Mouse (Mus musculus) lung, embryonic 16.5 days (tissue): ENCODE measurements around the gene Neurod2. TPM values are rescaled to one million over a fixed set of nuclear protein-coding genes. Genes with fewer than 3 reads are reported as not detected.
A peak's percentile ranks its signal among the peaks of the same experiment; 100 is the strongest.

ENCODE experiments used
- ATAC-seq: fragments of 200-750 bp; cut with Nextera tagmentation; 2 replicates; pipeline ENCODE4 v1.8.0; 2017; ENCODE audit warnings: low read depth, mild to moderate bottlenecking, moderate library complexity
- H3K27ac ChIP-seq: fragments of 300-500 bp; sonication (generic); 2 replicates; pipeline ENCODE4 v1.5.1; 2014; ENCODE audit warnings: mild to moderate bottlenecking, control low read depth, low read length
- H3K27me3 ChIP-seq: fragments of 300-500 bp; sonication (generic); 2 replicates; pipeline ENCODE4 v1.6.1; 2014; ENCODE audit warnings: low read depth, low read length, mixed read lengths; ENCODE audit not compliant: control insufficient read depth, insufficient read depth
- H3K36me3 ChIP-seq: fragments of 300-500 bp; sonication (generic); 2 replicates; pipeline ENCODE4 v1.6.1; 2014; ENCODE audit warnings: low read length; ENCODE audit not compliant: control insufficient read depth, insufficient read depth
- H3K4me1 ChIP-seq: fragments of 300-500 bp; sonication (generic); replicated peaks from 2 replicates; pipeline ENCODE4 v1.6.1; 2014; ENCODE audit warnings: low read length, mixed read lengths; ENCODE audit not compliant: control insufficient read depth, insufficient read depth
- H3K4me2 ChIP-seq: fragments of 300-500 bp; sonication (generic); 2 replicates; pipeline ENCODE4 v1.6.1; 2014; ENCODE audit warnings: low read depth, low read length, control low read depth
- H3K4me3 ChIP-seq: fragments of 300-500 bp; sonication (generic); 2 replicates; pipeline ENCODE4 v1.5.1; 2014; ENCODE audit warnings: mild to moderate bottlenecking, low read length, control low read depth
- H3K9ac ChIP-seq: fragments of 300-500 bp; sonication (generic); 2 replicates; pipeline ENCODE4 v1.6.1; 2014; ENCODE audit warnings: low read length, control low read depth
- H3K9me3 ChIP-seq: fragments of 300-500 bp; sonication (generic); 2 replicates; pipeline ENCODE4 v1.6.1; 2016; ENCODE audit warnings: low read length; ENCODE audit not compliant: control insufficient read depth
- whole genome bisulfite sequencing: fragments of 180-500 bp; shearing (Covaris S2); extraction: QIAGEN DNeasy Blood & Tissue Kit; methylation state at CpG from one replicate; pipeline ENCODE4 v1.1.7; 2014; 5-methylcytosine and 5-hydroxymethylcytosine counted together
- polyA plus RNA-seq: library from polyadenylated mRNA; unstranded; fragments of >200 nt; fragmentation: Nextera tagmentation; extraction: Ambion mirVana; gene quantifications from 2 replicates; pipeline ENCODE4 v1.2.1, GENCODE M21; 2015

The Neurod2 gene
- polyA plus RNA-seq, 1 experiment from 2014 or later = not detected

DNA sequence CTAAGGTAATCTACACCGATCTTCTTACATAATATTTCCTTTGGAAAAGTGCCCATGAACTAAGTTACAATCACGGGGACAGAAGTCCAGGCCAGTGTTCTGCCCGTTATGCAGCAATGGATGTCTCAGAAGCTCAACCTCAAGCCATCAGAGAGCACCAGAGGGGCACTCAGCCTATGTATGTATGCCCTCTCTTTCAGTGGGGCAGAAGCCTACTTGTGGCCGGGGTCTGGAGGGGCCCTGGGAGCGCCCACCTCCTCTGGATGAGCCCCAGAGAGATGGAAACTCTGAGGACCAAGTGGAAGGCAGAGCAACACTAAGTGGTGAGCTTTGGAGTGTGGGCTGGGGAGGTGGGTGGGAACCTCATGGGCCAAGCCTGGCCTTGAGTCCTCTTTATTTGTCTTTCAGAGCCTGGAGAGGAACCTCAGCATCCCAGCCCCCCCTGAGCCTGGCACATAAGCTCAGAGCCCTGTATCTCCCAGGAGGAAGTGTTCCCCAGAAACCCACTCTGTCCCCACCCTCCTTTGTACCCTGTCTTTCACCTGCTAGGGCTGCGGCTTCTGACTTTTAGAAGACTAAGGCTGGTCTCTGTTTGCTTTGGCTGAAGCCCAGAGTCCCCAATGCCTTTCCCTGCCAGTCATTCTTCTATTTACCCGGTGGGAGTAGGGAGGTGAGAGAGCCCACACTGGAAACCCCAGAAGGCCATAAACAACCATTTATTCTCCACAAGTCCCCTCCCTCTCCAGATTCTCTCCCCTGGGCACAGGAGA is 27.4 kb upstream of the Neurod2 start:
- Histone ChIP-seq H3K4me2 (peak overlapping the region; percentile 77; the same call in 1 of the 2 replicates), H3K27me3 (peaks cover 3% of the 10 kb centered on the region; the same call in 1 of the 2 replicates), H3K4me1 (peaks cover 43% of the 10 kb centered on the region), H3K9me3 (no peaks in the 10 kb centered on the region), H3K4me3 (no peak overlapping the region), H3K27ac (peak overlapping the region; percentile 94), H3K36me3 (no peaks in the 10 kb centered on the region), H3K9ac (peak overlapping the region; percentile 66; the same call in 1 of the 2 replicates)
- WGBS = 54% methylated on average over 7 of the region's 7 CpGs
- ATAC-seq = peak; percentile 21

DNA sequence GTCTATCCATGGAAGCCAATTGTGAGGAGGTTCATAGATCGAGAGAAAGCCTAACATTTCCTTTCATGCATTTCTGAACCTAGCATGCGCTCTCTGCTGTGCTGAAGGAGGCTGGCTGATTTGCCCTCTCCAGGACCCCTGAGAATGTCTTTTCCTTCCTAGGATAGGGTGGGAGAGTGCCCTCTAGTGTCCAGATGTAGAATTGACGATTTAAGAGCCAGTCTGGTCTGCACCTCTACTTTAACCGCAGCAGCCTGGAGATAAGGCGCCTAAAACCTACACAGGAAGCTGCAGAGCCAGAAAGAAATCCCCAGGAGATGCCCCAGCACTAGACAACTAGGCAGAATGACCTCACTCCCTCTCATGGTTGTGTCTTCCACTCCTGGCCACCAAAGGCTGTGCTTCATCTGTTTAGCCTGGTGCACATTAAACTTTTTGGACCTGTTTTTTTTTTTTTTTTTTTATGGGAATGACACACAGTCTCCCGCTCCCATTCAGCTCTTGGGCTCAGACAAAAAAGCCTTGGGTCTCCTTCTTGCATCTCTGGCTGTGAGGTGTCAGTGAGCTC is 26.4 kb upstream of the Neurod2 start:
- Histone ChIP-seq H3K9ac (no peak overlapping the region), H3K4me2 (no peak overlapping the region), H3K4me1 (peaks cover 43% of the 10 kb centered on the region), H3K4me3 (no peak overlapping the region), H3K27me3 (peaks cover 12% of the 10 kb centered on the region), H3K36me3 (no peaks in the 10 kb centered on the region), H3K27ac (peak overlapping the region; percentile 94), H3K9me3 (no peaks in the 10 kb centered on the region)
- ATAC-seq = no peak
- WGBS = 7% methylated on average over 6 of the region's 6 CpGs

DNA sequence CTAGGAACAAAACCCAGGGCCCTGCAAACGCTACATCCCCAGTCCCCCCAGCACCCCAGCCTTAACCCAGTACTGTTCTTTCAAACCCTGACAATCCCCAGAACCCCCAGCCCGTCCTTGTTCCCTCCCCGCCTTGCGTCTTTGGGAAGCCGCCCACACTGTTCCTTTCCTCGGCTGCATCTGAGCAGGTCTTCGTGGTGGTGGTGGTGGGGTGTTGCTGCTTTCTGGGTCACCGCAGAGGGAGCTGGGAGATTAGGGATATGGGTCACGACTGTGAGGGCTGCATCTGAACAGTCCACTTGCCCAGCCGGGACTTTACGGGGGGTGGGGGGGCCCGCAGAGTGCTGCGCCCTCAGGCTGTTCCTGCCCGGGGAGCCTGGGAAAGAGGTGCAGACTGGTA is 25.0 kb upstream of the Neurod2 start:
- Histone ChIP-seq H3K4me1 (peaks cover 35% of the 10 kb centered on the region), H3K4me2 (no peak overlapping the region), H3K4me3 (no peak overlapping the region), H3K27ac (no peak overlapping the region), H3K27me3 (peaks cover 26% of the 10 kb centered on the region), H3K36me3 (no peaks in the 10 kb centered on the region), H3K9ac (no peak overlapping the region), H3K9me3 (no peaks in the 10 kb centered on the region)
- no peak for ATAC-seq
- 65% methylated on average over 14 of the region's 14 CpGs for whole genome bisulfite sequencing

DNA sequence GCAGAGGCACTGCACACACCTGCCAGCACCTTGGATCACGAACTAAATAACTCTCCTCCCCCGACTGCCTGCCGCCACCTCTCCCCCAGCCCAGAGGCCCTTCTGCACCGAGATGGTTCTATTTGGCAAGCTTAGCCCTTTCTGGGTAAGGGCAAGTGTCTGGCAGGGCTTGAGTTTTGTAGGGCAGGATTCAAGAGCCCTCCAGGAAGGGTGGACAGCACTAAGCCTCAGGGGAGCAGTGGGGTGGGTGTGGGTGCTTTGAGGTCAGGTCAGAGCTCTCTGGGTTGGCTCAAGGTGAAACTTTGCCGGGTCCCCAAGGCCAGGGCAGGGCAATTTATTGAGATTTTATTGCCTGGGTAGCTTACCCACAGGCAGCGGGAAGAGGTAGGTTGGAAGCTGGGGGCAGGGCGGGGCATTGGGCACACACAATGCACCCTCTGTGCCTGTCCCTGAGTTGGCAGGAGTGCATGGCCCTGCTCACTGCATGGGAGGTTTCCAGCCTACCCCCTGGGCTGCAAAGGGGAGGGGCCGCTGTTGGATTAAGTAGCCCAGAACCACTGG is 24.3 kb upstream of the Neurod2 start:
- Histone ChIP-seq H3K9ac (no peak overlapping the region), H3K9me3 (no peaks in the 10 kb centered on the region), H3K36me3 (no peaks in the 10 kb centered on the region), H3K4me3 (no peak overlapping the region), H3K4me1 (peaks cover 28% of the 10 kb centered on the region), H3K27ac (peak overlapping the region; percentile 45; the same call in 1 of the 2 replicates), H3K27me3 (peaks cover 33% of the 10 kb centered on the region), H3K4me2 (no peak overlapping the region)
- ATAC-seq = peak; percentile 4; the same call in 1 of the 2 replicates
- 29% methylated on average over 8 of the region's 8 CpGs for WGBS

DNA sequence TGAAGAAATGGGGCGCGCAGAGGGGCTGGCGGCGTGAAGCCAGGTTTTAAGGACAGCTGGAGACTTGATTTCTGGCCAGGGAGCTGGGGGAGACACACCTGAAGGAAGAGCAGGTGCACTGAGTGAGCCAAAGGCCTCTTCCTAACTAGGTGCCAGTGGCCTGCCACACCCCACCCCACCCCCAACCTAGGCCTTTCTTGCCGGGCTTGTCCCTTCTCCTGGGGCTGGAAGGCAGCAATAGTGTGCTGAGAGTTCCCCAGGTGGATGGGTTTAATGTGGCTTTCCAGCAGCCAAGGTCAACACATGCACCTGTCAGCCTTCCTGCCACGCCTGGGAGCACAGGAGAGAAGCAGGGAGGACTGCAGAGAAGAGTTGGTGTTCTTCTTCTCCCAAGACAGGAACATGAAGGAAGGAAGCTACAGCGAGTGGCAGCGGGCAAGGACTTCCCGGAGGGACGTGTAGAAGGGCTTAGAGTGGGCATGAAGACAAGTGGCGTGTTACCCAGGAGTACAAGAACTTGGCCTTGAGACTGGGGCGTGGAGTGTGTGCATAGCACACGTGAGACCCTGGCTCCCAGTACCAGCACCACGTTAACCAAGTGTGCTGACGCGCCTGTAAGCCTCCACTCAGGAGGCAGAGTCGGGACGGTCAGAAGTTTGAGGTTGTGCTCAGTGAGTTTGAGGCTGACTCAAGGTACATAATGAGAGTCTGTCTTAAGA is 23.0 kb upstream of the Neurod2 start:
- H3K27me3 ChIP-seq = peaks cover 46% of the 10 kb centered on the region
- ATAC-seq = no peak
- WGBS = 68% methylated on average over 18 of the region's 18 CpGs

DNA sequence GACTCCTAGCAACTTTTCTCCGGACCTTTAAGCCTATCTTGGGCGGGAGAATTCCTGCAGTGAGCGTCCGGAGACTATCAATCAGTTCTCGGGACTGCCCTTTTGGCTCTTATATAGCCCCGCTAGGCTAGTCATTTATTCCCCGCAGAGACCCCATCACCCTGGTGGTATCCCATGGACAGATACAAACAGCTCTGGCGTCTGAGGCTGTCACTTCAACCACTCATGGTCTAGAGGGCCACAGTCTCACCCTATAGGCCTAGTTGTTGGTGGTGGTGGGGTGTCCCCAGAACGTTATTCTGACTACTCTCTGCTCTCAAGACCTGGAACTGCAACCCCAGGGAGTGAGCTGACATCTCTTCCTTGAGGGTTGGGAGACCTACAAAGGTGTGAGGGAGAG is 19.9 kb upstream of the Neurod2 start:
- Histone ChIP-seq H3K36me3 (no peaks in the 10 kb centered on the region), H3K4me1 (peaks cover 14% of the 10 kb centered on the region), H3K27ac (no peak overlapping the region), H3K27me3 (peaks cover 66% of the 10 kb centered on the region), H3K9ac (no peak overlapping the region), H3K4me3 (peak overlapping the region; percentile 51), H3K9me3 (no peaks in the 10 kb centered on the region), H3K4me2 (peak overlapping the region; percentile 84; the same call in 1 of the 2 replicates)
- no peak for ATAC-seq
- WGBS = 5% methylated on average over 9 of the region's 9 CpGs

More for the DNA sequence above, 23.0 kb upstream of the Neurod2 start:
- H3K36me3 ChIP-seq = no peaks in the 10 kb centered on the region
- H3K9ac ChIP-seq = no peak overlapping the region
- no peak overlapping the region for H3K4me2 ChIP-seq
- H3K27ac ChIP-seq = no peak overlapping the region
- no peak overlapping the region for H3K4me3 ChIP-seq
- H3K9me3 ChIP-seq = no peaks in the 10 kb centered on the region
- peaks cover 34% of the 10 kb centered on the region for H3K4me1 ChIP-seq

DNA sequence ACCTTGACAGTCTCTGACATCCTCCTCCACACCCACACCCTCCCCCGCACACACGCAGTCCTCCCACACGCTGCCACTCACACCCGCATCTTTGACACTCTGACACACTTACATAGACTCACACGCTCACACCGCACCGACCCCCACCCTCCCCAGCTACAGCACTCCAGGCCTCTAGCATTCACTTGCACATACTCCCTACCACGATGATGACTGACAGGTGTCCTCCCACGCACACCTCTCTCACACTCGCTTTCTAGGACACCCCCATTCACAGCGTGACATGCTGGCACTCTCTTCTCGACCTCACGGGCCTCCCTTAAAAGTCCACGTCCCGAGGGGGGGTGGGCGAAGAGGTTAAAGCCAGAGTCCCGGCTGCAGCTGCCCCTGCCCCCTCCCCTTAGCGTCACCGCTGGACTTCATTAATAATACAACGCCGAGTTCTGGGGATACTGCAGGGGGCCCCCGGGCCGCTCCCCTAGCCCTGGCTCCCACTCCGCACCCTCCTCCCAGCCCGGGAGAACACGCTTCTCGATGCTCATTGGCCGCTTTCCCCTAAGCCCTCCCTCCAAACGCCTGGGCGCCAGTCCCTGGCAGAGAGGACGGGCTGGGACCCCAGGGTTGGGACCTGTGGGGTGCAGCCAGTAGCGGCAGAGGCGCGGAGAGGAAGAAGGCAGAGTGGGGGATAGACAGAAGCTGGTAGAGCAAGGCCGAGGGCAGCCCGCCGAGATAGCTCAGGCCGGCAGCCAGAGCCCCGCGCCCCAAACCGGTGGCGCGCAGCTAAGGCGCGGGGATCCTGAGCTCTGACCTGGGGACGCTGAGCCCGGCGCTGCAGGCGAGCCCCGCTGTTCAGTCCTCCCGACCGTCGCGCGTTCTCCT is 18.9 kb upstream of the Neurod2 start, which contains the start of gene Ppp1r1b:
Gene Ppp1r1b (plus strand): TSS at position 322 of the 879 bp plus-strand sequence.
- no peaks in the 10 kb centered on the region for H3K9me3 ChIP-seq
- peak; percentile 69 for ATAC-seq
- under 1% methylated on average over 55 of the region's 55 CpGs for WGBS
- H3K9ac ChIP-seq = peak within 1 kb of the TSS; percentile 59
- no peaks in the 10 kb centered on the region for H3K36me3 ChIP-seq
- H3K27me3 ChIP-seq = peaks cover 66% of the 10 kb centered on the region
- H3K4me3 ChIP-seq = peak within 1 kb of the TSS; percentile 51
- no peak within 1 kb of the TSS for H3K27ac ChIP-seq
- peak within 1 kb of the TSS; percentile 84 for H3K4me2 ChIP-seq
- H3K4me1 ChIP-seq = peaks cover 14% of the 10 kb centered on the region

DNA sequence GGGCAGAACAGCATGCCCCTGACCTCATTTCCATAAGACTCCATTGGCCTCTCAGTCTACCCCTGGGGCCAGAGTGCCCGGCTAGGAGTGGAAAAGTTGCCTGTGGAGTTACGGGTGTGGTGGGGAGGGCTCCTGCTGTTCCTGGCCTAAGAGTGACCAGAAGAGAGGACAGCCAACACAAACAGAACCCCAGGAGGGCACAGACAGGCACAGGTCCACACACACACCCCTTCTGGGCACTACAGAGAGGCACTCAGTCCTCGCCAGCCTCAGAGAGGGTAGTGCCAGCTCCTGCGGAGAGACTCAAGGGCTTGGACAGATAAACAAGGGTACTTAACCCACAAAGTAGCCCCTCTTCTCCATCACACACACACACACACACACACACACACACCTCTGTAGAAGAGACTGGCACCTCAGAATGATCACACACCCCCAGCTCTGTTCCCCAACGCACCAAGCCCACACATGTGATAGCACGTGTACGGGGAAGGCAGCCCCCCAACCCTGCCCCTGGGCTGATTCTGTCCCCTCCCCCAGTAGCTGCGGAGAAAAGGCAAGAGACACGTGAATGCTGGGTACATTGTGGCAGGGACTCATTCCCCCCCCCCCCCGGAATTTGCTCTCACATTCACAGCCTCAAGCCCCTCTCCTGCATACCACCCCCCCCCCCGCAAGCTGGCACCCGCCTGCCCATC is 18.1 kb upstream of the Neurod2 start:
- no peak for ATAC-seq
- Histone ChIP-seq H3K4me2 (no peak overlapping the region; the same call in 1 of the 2 replicates), H3K9ac (no peak overlapping the region), H3K27ac (no peak overlapping the region), H3K4me1 (peaks cover 15% of the 10 kb centered on the region), H3K9me3 (no peaks in the 10 kb centered on the region), H3K36me3 (no peaks in the 10 kb centered on the region), H3K27me3 (peaks cover 66% of the 10 kb centered on the region), H3K4me3 (no peak overlapping the region)
- WGBS = 2% methylated on average over 10 of the region's 12 CpGs
